Mouse (Mus musculus) megakaryocyte, embryonic 14.5 days (primary cell): ENCODE measurements around the gene Fosl2. TPM values are rescaled to one million over a fixed set of nuclear protein-coding genes. Genes with fewer than 3 reads are reported as not detected.

Source experiments
- H3K27me3 ChIP-seq: replicated peaks from 2 replicates; pipeline ENCODE3; 2012; ENCODE audit warnings: inconsistent platforms
- H3K36me3 ChIP-seq: replicated peaks from 2 replicates; pipeline ENCODE3; 2012; ENCODE audit warnings: low read length, inconsistent platforms, mixed read lengths
- H3K4me1 ChIP-seq: 2 replicates; pipeline ENCODE4 v1.6.1; 2012; ENCODE audit warnings: inconsistent platforms
- H3K4me3 ChIP-seq: replicated peaks from 2 replicates; pipeline ENCODE3; 2012; ENCODE audit warnings: moderate library complexity, mild to moderate bottlenecking, inconsistent platforms
- H3K9me3 ChIP-seq: 2 replicates; pipeline ENCODE4 v1.6.1; 2012; ENCODE audit warnings: inconsistent platforms
- FLI1 ChIP-seq: IDR thresholded peaks from 2 replicates; pipeline ENCODE4 v1.6.1; 2012; ENCODE audit warnings: low read length, inconsistent platforms, mixed read lengths
- GATA1 ChIP-seq: IDR thresholded peaks from 3 replicates; pipeline ENCODE4 v1.6.1; 2012; ENCODE audit warnings: mixed read lengths, low read length, inconsistent platforms, borderline replicate concordance
- polyA plus RNA-seq: library from polyadenylated mRNA; stranded (reverse); fragments of >175 nt; gene quantifications from 2 replicates; pipeline ENCODE4 v1.2.3, GENCODE M21; 2012; ENCODE audit warnings: low replicate concordance; ENCODE audit not compliant: insufficient read depth

Gene Fosl2
- 2.9 and 5.0 TPM in 2 replicates for polyA plus RNA-seq

DNA sequence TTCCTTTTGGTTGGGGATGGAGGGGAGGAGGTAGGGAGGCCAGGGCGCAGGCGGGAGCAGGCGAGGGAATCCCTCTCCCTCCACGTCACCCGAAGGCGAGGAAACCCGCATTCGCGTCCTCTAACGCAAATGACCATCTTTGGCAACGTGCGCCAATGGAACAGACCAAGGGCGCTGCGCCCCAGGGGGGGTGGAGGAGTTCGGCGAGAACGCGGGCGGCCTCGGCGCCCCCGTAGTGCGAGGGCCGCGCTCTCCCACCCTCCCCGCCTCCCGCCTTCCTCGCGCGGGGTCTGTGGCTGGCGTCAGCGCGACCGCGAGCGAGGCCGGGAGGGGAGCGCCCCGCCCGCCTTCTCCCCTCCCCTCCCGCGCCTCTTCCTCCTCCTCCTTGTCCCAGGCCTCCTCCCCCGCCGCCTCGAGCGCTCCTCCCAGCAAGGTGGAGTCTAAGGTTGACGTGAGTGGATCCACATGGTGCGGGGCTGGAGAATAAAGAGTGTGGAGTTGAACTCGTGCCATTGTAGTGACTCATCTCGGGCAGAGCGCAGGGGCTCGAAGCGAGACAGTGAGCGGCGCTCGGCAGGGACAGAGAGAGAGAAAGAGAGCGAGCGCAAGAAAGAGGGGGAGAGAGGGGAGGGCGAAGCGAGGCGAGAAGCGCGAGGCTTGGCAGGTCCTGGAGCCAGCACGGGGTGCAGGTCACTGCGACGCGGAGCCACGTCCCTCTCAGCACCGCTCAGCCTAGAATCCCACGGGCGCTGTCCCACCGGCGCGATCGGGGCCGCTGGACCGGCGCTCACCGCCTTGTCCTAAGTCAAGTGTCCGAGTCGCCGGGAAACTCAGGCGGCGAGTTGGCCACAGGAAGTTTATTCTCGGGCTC, at the start of gene Fosl2:
Gene Fosl2, plus strand, starts transcription at position 466 of the 871 bp plus-strand sequence.
- Histone ChIP-seq H3K4me1 (peaks cover 64% of the 10 kb centered on the region), H3K9me3 (no peaks in the 10 kb centered on the region), H3K27me3 (peaks cover 31% of the 10 kb centered on the region), H3K4me3 (peak within 1 kb of the TSS; percentile 98), H3K36me3 (peaks cover 5% of the 10 kb centered on the region)
- TF ChIP-seq GATA1 (no peak), FLI1 (no peak)

DNA sequence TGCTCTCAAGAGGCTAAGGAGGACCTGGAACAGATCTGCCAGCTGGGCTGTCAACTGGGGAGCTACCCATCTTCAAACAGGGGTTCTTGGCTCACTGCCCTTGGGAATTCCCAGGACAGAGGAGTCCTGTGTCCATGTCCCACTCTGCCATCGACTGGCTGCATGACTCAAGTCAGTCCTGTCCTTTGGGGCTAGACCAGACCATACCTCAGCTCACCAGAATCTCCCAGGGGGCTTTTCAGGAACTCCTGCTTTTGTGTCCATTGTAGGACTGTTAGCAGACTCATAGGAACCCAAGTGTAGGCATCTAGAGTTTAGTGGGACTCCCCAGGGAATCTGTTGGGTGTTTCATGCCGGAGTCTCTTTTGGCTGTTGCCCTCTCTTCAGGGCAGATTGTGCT, 49.6 kb upstream of the Fosl2 start:
- Histone ChIP-seq H3K36me3 (peaks cover 22% of the 10 kb centered on the region), H3K4me1 (peaks cover 56% of the 10 kb centered on the region), H3K27me3 (peaks cover 20% of the 10 kb centered on the region), H3K4me3 (no peak overlapping the region), H3K9me3 (no peaks in the 10 kb centered on the region)
- no peak for TF ChIP-seq GATA1
- no peak for TF ChIP-seq FLI1

DNA sequence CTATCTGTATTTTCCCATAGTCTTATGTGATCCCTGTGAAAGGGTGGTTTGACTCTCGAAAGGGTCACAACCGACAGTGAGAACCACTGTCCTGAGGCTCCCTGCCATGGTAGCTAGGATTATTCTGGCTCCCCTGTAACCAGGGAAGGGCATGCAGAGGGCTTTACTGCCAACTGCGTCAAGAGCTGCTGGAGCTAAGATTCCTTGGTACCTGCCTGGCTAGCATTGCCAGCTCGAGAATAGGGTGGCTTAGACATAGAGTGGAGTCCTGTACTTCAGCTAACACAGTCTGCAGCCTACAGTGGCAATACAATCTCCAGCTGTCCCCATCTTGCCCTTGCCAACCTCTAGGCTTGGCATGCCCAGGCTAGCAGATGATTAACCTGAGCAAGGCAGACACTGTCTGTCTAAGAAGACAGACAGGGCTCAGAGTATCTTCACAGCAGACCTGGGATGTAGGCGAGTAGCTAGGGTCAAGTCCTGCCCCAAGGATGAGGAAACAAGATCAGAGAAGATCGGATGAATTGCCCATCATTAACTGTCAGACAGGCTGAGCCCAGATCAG, 49.0 kb upstream of the Fosl2 start:
- H3K27me3 ChIP-seq = peaks cover 25% of the 10 kb centered on the region
- H3K9me3 ChIP-seq = no peaks in the 10 kb centered on the region
- H3K36me3 ChIP-seq = peaks cover 22% of the 10 kb centered on the region
- no peak overlapping the region for H3K4me3 ChIP-seq
- TF ChIP-seq FLI1 (no peak), GATA1 (no peak)
- peaks cover 50% of the 10 kb centered on the region for H3K4me1 ChIP-seq

DNA sequence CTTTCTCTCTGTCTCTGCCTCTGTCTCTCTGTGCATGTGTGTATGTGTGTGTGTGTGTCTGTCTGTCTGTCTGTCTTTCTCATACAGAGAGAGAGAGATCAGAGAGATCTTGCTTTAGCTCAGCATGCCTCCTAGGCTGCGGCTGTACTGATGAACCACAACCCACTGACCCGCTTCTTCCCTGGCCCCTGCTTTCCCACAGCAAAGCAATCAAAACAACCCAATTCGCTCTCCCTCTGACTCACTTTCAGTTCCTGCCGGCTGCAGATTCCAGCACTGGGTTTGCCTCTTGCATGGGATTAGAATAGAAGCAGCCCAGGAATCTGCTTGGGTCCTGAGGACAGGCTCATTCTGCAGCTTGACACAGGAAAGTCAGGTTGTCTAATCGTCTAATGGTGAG, 46.1 kb upstream of the Fosl2 start:
- Histone ChIP-seq H3K4me1 (peaks cover 32% of the 10 kb centered on the region), H3K36me3 (peaks cover 18% of the 10 kb centered on the region), H3K9me3 (no peaks in the 10 kb centered on the region), H3K27me3 (peaks cover 41% of the 10 kb centered on the region), H3K4me3 (no peak overlapping the region)
- no peak for TF ChIP-seq FLI1
- TF ChIP-seq GATA1 = no peak

DNA sequence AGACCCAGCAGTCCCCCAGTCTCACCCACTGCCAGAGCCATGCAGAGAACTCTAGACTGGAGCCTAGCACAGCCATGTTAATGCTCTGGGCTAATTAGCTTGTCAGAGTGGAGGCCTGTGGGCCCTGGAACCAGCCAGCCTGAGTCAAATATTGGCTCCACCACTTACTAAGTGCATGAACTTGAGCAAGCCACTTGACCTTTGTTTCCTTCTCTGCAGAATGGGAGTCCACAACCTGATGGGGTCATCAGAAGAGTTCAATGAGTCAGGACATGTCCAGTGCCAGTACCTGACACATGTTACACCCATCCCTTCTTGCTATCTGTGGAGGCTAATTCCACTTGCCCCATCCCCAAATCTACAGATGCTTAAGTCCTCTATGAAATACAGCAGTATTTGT, 43.3 kb upstream of the Fosl2 start:
- TF ChIP-seq FLI1 (no peak), GATA1 (no peak)
- H3K4me3 ChIP-seq = no peak overlapping the region
- H3K9me3 ChIP-seq = no peaks in the 10 kb centered on the region
- peaks cover 59% of the 10 kb centered on the region for H3K27me3 ChIP-seq
- H3K36me3 ChIP-seq = no peaks in the 10 kb centered on the region
- H3K4me1 ChIP-seq = peaks cover 18% of the 10 kb centered on the region

DNA sequence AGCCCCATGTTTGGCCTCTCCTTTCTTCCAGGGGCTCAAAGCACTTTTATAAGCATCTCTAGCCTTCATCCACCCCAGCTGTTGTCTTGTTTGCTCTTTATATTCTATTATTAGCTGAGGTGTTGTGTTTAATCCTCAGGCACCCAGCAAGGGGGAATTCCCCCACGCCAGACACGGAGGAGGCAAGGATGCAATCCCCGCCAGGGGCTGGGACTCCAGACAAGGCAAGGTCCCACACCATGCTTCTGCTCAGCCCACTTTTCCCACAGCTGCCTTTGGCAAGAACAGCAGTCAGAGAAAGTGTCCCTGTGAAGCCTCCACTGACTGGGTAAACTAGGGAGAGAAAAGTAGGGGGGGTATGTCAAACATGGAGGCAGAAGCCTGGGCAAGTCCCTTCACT, 36.9 kb upstream of the Fosl2 start:
- peaks cover 69% of the 10 kb centered on the region for H3K27me3 ChIP-seq
- H3K36me3 ChIP-seq = no peaks in the 10 kb centered on the region
- H3K4me3 ChIP-seq = no peak overlapping the region
- TF ChIP-seq GATA1 (no peak), FLI1 (no peak)
- no peaks in the 10 kb centered on the region for H3K9me3 ChIP-seq
- peaks cover 13% of the 10 kb centered on the region for H3K4me1 ChIP-seq

DNA sequence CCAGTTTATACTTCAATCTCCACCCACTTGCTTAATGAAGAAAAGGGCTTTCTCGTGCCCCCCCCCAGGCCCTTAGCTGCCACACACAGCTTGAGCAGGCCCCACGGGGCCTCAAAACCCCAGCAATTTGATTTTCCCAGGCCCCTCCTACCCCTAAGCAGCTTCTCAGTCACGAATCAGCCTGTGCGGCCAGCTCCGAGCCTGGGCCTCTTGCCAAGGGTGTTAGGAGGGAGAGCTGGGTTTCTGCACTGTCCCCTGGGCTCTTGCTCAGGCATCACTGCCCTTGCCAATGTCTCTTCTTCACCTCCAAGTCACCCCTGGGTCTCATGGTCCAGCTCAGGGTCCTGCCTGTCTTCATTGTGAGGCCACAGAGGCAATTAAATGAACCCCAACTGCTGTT, 33.1 kb upstream of the Fosl2 start:
- H3K36me3 ChIP-seq = no peaks in the 10 kb centered on the region
- H3K4me1 ChIP-seq = peaks cover 39% of the 10 kb centered on the region
- no peaks in the 10 kb centered on the region for H3K9me3 ChIP-seq
- TF ChIP-seq GATA1 (no peak), FLI1 (no peak)
- no peak overlapping the region for H3K4me3 ChIP-seq
- peaks cover 70% of the 10 kb centered on the region for H3K27me3 ChIP-seq

DNA sequence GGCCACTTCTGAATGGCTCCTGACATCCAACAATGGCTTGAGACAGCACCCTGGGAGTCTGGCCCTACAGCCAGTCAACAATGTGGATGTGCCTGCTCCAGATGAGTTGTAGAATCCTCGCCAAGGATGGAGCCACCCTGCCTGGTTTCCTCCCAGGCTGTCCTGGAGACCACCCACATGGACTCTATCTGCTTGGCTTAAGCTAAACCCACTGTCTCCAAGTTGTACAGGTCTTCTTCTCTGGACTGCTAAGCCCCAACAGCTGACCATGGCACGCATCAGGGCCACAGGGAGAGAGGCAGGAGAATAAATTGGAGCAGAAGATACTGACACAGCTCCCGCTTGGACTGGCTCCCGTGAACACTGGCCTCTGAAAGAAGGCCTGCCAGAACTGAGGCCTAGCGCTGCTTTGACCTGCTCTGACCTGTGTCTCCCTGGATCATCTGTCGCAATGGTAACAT, 32.6 kb upstream of the Fosl2 start:
- no peak for TF ChIP-seq FLI1
- no peak for TF ChIP-seq GATA1
- H3K36me3 ChIP-seq = no peaks in the 10 kb centered on the region
- peaks cover 70% of the 10 kb centered on the region for H3K27me3 ChIP-seq
- no peak overlapping the region for H3K4me3 ChIP-seq
- H3K4me1 ChIP-seq = peaks cover 39% of the 10 kb centered on the region
- no peaks in the 10 kb centered on the region for H3K9me3 ChIP-seq

DNA sequence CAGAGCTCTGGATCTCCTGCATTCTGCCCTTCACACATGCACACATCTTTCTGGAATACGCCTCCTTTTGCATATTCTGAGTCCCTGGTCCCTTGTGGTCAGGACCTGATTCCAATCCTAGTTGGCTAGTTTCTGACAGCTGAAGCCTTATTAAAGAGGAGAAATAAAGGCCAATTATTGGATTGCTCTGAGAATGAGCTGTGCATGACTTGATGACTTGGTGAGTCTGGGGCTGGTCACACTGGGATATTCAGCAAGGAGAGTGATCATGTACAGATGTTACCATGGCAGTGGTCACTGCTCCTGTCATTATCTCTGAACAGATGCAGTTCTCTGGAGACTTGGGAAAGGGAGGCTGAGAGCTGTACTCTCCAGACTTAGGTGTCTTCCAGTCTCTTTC, 32.1 kb upstream of the Fosl2 start:
- Histone ChIP-seq H3K9me3 (no peaks in the 10 kb centered on the region), H3K36me3 (no peaks in the 10 kb centered on the region), H3K4me1 (peaks cover 39% of the 10 kb centered on the region), H3K4me3 (peak overlapping the region; percentile 39), H3K27me3 (peaks cover 72% of the 10 kb centered on the region)
- no peak for TF ChIP-seq GATA1
- TF ChIP-seq FLI1 = no peak
